Mouse (Mus musculus): ENCODE measurements around the gene Pld4.

Gene Pld4

GRCm38 (mm10) chr12:112738281-112739022 is 22.0 kb upstream of the Pld4 start:
- no peak for DNase-seq (ENCODE audit: low spot score)

GRCm38 (mm10) chr12:112739023-112739568 is 21.4 kb upstream of the Pld4 start:
- no peak for DNase-seq (ENCODE audit: low spot score)

GRCm38 (mm10) chr12:112742768-112743167 is 17.7 kb upstream of the Pld4 start:
- DNase-seq (ENCODE audit: low spot score) = no peak

GRCm38 (mm10) chr12:112743168-112743975 is 17.1 kb upstream of the Pld4 start:
- DNase-seq (ENCODE audit: low spot score) = peak; percentile 66

- no peak for DNase-seq (ENCODE audit: low spot score)
These were observed 16.2 kb upstream of the Pld4 start for GRCm38 (mm10) chr12:112744211-112744610.

GRCm38 (mm10) chr12:112744891-112745580 is 15.4 kb upstream of the Pld4 start:
- DNase-seq (ENCODE audit: low spot score) = no peak

GRCm38 (mm10) chr12:112745716-112746115 is 14.7 kb upstream of the Pld4 start:
- no peak for DNase-seq (ENCODE audit: low spot score)

GRCm38 (mm10) chr12:112746461-112746807 is 14.0 kb upstream of the Pld4 start:
- DNase-seq (ENCODE audit: low spot score) = peak; percentile 41

GRCm38 (mm10) chr12:112746808-112747605 is 13.4 kb upstream of the Pld4 start:
- no peak for DNase-seq (ENCODE audit: low spot score)

- no peak for DNase-seq (ENCODE audit: low spot score)
These were observed 12.9 kb upstream of the Pld4 start for GRCm38 (mm10) chr12:112747606-112747970.

GRCm38 (mm10) chr12:112750976-112751375 is 9.5 kb upstream of the Pld4 start:
- no peak for DNase-seq (ENCODE audit: low spot score)

GRCm38 (mm10) chr12:112752399-112752798 is 8.1 kb upstream of the Pld4 start:
- no peak for DNase-seq (ENCODE audit: low spot score)

GRCm38 (mm10) chr12:112755900-112756299 is 4.6 kb upstream of the Pld4 start:
- no peak for DNase-seq (ENCODE audit: low spot score)

- no peak for DNase-seq (ENCODE audit: low spot score)
These were observed 2.6 kb upstream of the Pld4 start for GRCm38 (mm10) chr12:112757896-112758295.

GRCm38 (mm10) chr12:112759471-112759870 is 984 bp upstream of the Pld4 start:
- DNase-seq (ENCODE audit: low spot score) = no peak

GRCm38 (mm10) chr12:112761411-112761810 is 956 bp downstream of the Pld4 start:
- no peak for DNase-seq (ENCODE audit: low spot score)

- no peak for DNase-seq (ENCODE audit: low spot score)
These were observed 1.6 kb downstream of the Pld4 start for GRCm38 (mm10) chr12:112762018-112762417.

- DNase-seq (ENCODE audit: low spot score) = no peak
These were observed 2.7 kb downstream of the Pld4 start for GRCm38 (mm10) chr12:112763176-112763575.

GRCm38 (mm10) chr12:112764141-112764540 is 3.7 kb downstream of the Pld4 start:
- DNase-seq (ENCODE audit: low spot score) = no peak

GRCm38 (mm10) chr12:112764991-112765390 is 4.5 kb downstream of the Pld4 start:
- DNase-seq (ENCODE audit: low spot score) = no peak

- no peak for DNase-seq (ENCODE audit: low spot score)
These were observed 6.1 kb downstream of the Pld4 start for GRCm38 (mm10) chr12:112766586-112766985.

All from yolk sac, embryonic 10.5 days (tissue).